Mouse (Mus musculus) embryonic facial prominence, embryonic 11.5 days (tissue): ENCODE measurements around the gene Rassf7. TPM values are rescaled to one million over a fixed set of nuclear protein-coding genes. Genes with fewer than 3 reads are reported as not detected.

ENCODE experiments used
- ATAC-seq: fragments of 200-750 bp; cut with Nextera tagmentation; replicated peaks from 2 replicates; pipeline ENCODE4 v1.8.0; 2017; ENCODE audit warnings: low read depth; ENCODE audit not compliant: insufficient number of reproducible peaks, low FRiP score, low TSS enrichment
- DNase-seq: peaks from one replicate; pipeline ENCODE4 v3.0.0-alpha.2; 2015; ENCODE audit warnings: low spot score
- H3K27ac ChIP-seq: fragments of 300-500 bp; sonication (generic); replicated peaks from 2 replicates; pipeline ENCODE4 v1.5.1; 2014; ENCODE audit warnings: mild to moderate bottlenecking, low read depth, low read length, control low read depth
- H3K27me3 ChIP-seq: fragments of 300-500 bp; sonication (generic); 2 replicates; pipeline ENCODE4 v1.6.1; 2014; ENCODE audit warnings: mild to moderate bottlenecking, low read length, moderate library complexity, mixed read lengths; ENCODE audit not compliant: control insufficient read depth, insufficient read depth
- H3K36me3 ChIP-seq: fragments of 300-500 bp; sonication (generic); replicated peaks from 2 replicates; pipeline ENCODE4 v1.6.1; 2014; ENCODE audit warnings: low read depth, mild to moderate bottlenecking, low read length, moderate library complexity, mixed read lengths; ENCODE audit not compliant: control insufficient read depth, insufficient read depth
- H3K4me1 ChIP-seq: fragments of 300-500 bp; sonication (generic); 2 replicates; pipeline ENCODE4 v1.6.1; 2014; ENCODE audit warnings: low read length, mixed read lengths; ENCODE audit not compliant: control insufficient read depth, insufficient read depth
- H3K4me2 ChIP-seq: fragments of 300-500 bp; sonication (generic); 2 replicates; pipeline ENCODE4 v1.6.1; 2014; ENCODE audit warnings: low read depth, mild to moderate bottlenecking, control low read depth, low read length, moderate library complexity
- H3K4me3 ChIP-seq: fragments of 300-500 bp; sonication (generic); 2 replicates; pipeline ENCODE4 v1.5.1; 2014; ENCODE audit warnings: low read depth, low read length, control low read depth
- H3K9ac ChIP-seq: fragments of 300-500 bp; sonication (generic); replicated peaks from 2 replicates; pipeline ENCODE4 v1.6.1; 2014; ENCODE audit warnings: mild to moderate bottlenecking, control low read depth, low read length
- H3K9me3 ChIP-seq: fragments of 300-500 bp; sonication (generic); replicated peaks from 2 replicates; pipeline ENCODE4 v1.6.1; 2016; ENCODE audit warnings: mild to moderate bottlenecking, low read length, inconsistent platforms, mixed read lengths; ENCODE audit not compliant: control insufficient read depth
- WGBS: fragments of 180-500 bp; shearing (Covaris S2); extraction: QIAGEN DNeasy Blood & Tissue Kit; methylation state at CpG from one replicate; pipeline ENCODE4 v1.1.7; 2014; 5-methylcytosine and 5-hydroxymethylcytosine counted together
- polyA plus RNA-seq: library from polyadenylated mRNA; unstranded; fragments of >200 nt; fragmentation: Nextera tagmentation; extraction: Ambion mirVana; gene quantifications from 2 replicates; pipeline ENCODE4 v1.2.1, GENCODE M21; 2014

Gene Rassf7
- polyA plus RNA-seq, 1 experiment from 2014 or later: 33.0 TPM

DNA sequence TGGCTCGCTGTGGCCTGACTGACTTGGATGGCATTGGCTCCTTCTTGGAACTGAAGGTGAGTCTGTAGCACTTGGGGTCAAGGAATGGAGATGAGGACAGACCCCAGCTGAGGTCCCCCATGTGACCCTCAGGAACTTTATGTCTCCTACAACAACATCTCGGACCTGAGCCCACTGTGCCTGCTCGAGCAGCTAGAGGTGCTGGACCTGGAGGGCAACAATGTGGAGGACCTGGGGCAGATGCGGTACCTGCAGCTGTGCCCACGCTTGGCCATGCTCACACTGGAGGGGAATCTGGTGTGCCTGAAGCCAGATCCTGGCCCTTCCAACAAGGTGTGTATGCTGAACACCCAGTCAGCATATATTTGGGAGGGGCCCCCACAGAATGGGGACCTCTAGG is 10.2 kb upstream of the Rassf7 start:
- Histone ChIP-seq H3K27me3 (no peaks in the 10 kb centered on the region), H3K9me3 (no peaks in the 10 kb centered on the region), H3K4me2 (no peak overlapping the region), H3K4me1 (no peaks in the 10 kb centered on the region), H3K4me3 (no peak overlapping the region), H3K27ac (no peak overlapping the region), H3K36me3 (no peaks in the 10 kb centered on the region; the same call in 1 of the 2 replicates), H3K9ac (no peak overlapping the region)
- ATAC-seq: no peak
- 90% methylated on average over 5 of the region's 5 CpGs for WGBS
- no peak for DNase-seq

DNA sequence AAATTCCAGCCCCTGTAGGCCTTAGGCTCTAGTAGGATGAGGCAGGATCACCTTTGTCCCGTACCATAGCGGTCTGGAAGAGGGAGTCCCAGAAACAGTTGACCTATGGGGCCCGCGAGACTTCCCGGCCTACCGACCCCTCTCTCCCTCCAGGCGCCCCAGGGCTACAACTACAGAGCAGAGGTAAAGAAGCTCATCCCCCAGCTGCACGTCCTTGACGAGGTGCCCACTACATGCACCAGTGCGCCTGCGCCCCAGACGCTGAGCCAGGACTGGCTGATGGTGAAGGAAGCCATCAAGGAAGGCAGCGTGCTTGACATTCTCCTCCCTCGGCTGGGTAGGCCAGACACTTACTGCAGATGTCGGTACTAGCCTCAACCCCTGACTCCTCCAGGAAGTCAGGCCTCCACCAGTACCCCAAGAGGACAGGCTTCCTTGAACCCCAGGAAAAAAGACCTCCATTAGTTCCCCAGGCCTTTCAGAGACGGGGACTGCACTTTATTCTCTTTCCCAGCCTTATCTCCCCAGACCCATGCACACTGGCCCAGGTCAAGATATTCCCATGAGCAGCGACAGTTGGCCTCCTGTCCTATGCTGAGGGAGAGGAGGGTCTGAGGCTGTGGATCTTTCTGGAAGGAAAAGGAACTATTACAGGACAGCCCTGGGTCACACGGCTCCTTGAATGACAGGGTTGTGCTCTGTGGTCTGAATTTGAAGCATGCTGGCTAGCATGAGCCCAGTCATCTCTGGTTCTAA is 9.3 kb upstream of the Rassf7 start:
- WGBS: 93% methylated on average over 18 of the region's 18 CpGs
- H3K4me1 ChIP-seq: no peaks in the 10 kb centered on the region
- H3K36me3 ChIP-seq: no peaks in the 10 kb centered on the region; the same call in 1 of the 2 replicates
- H3K27me3 ChIP-seq: no peaks in the 10 kb centered on the region
- no peaks in the 10 kb centered on the region for H3K9me3 ChIP-seq
- no peak overlapping the region for H3K4me3 ChIP-seq
- H3K27ac ChIP-seq: no peak overlapping the region
- H3K9ac ChIP-seq: no peak overlapping the region
- no peak for DNase-seq
- no peak overlapping the region for H3K4me2 ChIP-seq
- no peak for ATAC-seq

DNA sequence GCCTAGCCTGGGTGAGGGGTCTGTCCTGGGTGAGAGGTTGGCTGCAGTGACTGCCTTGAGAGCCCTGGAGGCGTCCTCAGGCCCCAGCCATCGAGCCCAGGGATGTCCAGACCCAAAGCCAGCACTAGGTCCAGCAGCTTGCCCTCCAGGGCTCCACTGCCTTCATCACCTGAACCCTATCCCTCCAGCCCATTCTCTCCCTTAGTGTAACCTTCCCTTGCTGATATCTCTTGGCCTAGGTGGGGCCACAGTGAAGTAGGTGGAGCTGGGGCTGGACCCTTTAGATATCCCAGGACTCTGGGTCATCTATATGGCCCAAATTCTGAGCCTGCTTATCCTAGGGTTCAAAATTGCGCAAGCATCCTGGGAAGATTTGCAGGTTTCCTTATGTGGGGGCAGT is 6.1 kb upstream of the Rassf7 start:
- WGBS: 59% methylated on average over 3 of the region's 3 CpGs
- no peak overlapping the region for H3K4me3 ChIP-seq
- DNase-seq (no peak), ATAC-seq (no peak)
- no peaks in the 10 kb centered on the region for H3K27me3 ChIP-seq
- H3K4me2 ChIP-seq: no peak overlapping the region
- no peaks in the 10 kb centered on the region for H3K9me3 ChIP-seq
- H3K4me1 ChIP-seq: no peaks in the 10 kb centered on the region
- H3K36me3 ChIP-seq: no peaks in the 10 kb centered on the region; the same call in 1 of the 2 replicates
- H3K9ac ChIP-seq: no peak overlapping the region
- no peak overlapping the region for H3K27ac ChIP-seq

DNA sequence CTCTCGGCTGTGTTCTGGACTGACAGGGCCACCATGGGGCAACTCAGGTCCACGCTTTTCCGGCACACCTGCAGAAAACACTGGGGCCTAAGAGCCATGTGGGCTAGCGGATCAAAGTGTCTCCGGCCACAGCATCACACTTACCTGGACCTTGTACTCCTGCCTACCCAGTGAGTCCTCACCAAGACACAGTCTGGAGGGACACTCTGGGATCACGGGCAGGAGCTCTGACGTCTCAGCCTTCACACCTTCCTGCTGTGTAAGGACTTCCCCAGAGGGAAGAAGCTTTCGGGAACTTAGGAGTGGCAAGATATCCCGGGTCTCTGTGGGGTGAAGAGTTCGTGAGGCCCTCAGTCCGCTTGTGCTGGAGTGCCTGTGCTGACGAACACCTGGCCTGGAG is 5.5 kb upstream of the Rassf7 start:
- Histone ChIP-seq H3K4me3 (no peak overlapping the region), H3K4me2 (no peak overlapping the region), H3K9me3 (no peaks in the 10 kb centered on the region), H3K4me1 (no peaks in the 10 kb centered on the region), H3K27ac (no peak overlapping the region), H3K36me3 (no peaks in the 10 kb centered on the region), H3K27me3 (no peaks in the 10 kb centered on the region), H3K9ac (no peak overlapping the region)
- no peak for DNase-seq
- ATAC-seq: no peak
- WGBS: 84% methylated on average over 12 of the region's 12 CpGs

DNA sequence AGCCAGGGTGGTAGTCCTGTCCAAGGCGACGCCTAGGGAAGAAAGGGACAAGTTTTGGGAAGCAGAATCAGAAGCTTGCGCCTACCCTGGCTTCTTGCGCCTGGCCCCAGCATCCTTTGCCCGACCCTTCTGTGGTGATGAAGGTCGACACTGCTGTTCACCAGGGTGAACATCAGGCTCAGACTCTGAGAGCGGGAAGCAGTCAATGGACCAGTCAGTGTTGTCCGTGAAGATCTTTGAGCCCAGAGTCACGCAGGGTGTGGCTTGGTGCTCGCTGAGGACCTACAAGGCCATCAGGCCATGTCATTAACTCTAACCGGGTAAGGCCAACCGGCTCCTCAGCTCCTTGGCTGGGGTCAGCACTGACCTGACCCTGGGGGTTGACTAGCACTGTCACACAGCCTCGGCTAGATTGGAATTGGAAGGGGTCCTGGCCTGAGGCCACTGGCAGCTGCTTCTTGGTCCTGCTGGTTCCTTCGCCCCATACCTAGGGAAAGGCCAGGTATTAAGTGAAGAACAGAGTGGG is 5.0 kb upstream of the Rassf7 start:
- H3K27me3 ChIP-seq: no peaks in the 10 kb centered on the region
- no peak overlapping the region for H3K9ac ChIP-seq
- H3K9me3 ChIP-seq: no peaks in the 10 kb centered on the region
- H3K4me2 ChIP-seq: no peak overlapping the region
- no peak overlapping the region for H3K27ac ChIP-seq
- no peaks in the 10 kb centered on the region for H3K4me1 ChIP-seq
- no peaks in the 10 kb centered on the region for H3K36me3 ChIP-seq
- 83% methylated on average over 14 of the region's 14 CpGs for whole genome bisulfite sequencing
- no peak overlapping the region for H3K4me3 ChIP-seq
- no peak for DNase-seq
- ATAC-seq: no peak

DNA sequence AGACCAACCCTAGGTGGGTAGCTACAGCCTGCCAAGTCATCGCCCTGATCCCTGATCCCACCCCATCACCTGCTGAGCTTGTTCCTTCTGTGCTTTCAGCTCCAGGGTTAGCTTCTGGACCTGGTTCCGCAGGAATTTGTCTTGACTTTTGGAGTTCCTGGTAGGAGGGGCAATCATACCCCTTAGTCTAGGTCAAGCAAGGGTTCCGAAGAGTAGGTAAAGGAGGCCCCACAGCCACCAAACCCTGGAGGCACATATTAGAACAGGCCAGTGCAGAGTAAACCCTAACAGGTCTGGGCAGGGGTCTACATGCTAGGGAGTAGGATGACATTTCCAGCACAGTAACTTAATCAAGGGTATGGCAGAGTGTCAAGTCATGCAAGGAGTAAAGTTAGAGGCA is 2.5 kb upstream of the Rassf7 start:
- Histone ChIP-seq H3K36me3 (no peaks in the 10 kb centered on the region), H3K27me3 (no peaks in the 10 kb centered on the region), H3K4me3 (no peak overlapping the region), H3K27ac (no peak overlapping the region), H3K9me3 (no peaks in the 10 kb centered on the region), H3K4me1 (peaks cover 4% of the 10 kb centered on the region; the same call in 1 of the 2 replicates), H3K9ac (no peak overlapping the region), H3K4me2 (no peak overlapping the region)
- ATAC-seq (no peak), DNase-seq (no peak)
- WGBS: 86% methylated on average over 3 of the region's 3 CpGs

DNA sequence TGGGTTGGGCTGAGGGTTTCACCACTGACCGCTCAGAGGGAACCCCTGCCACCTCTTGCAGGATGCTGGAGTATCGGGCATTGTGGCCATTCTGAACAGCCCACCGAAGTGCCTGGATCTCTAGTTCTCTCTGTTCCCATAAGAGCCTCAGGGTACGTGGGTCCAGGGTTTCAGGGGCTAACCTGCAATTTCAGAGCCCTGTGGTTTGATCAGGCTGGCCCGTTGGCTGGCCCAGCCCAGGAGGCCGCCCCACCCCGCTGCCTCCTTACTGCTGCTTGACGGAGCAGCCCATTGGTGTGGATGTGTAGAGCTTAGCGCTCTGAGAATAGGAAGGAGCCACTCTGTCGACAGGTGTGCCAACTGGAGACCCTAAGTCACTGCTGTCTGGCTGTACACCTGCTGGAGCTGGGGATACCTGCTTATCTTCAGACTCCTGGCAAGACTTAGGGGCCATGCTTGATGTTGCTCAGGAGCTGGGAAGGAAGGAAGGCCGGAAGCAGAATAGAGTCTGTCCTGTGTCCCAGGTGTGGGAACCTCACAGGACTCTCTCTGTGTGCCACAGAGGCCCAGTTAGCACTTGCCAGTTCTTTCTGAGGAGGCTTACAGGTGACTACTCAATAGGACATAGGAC is 1.9 kb upstream of the Rassf7 start, which contains the start of gene Lmntd2:
Lmntd2 (minus strand) TSS at position 476 of the 631 bp plus-strand sequence.
- Histone ChIP-seq H3K27ac (peak within 1 kb of the TSS; percentile 84), H3K9me3 (no peaks in the 10 kb centered on the region), H3K27me3 (no peaks in the 10 kb centered on the region), H3K4me2 (peak within 1 kb of the TSS; percentile 83), H3K4me1 (peaks cover 4% of the 10 kb centered on the region; the same call in 1 of the 2 replicates), H3K4me3 (peak within 1 kb of the TSS; percentile 68), H3K9ac (peak within 1 kb of the TSS; percentile 62), H3K36me3 (no peaks in the 10 kb centered on the region)
- 90% methylated on average over 11 of the region's 11 CpGs for WGBS
- ATAC-seq (no peak), DNase-seq (no peak)

DNA sequence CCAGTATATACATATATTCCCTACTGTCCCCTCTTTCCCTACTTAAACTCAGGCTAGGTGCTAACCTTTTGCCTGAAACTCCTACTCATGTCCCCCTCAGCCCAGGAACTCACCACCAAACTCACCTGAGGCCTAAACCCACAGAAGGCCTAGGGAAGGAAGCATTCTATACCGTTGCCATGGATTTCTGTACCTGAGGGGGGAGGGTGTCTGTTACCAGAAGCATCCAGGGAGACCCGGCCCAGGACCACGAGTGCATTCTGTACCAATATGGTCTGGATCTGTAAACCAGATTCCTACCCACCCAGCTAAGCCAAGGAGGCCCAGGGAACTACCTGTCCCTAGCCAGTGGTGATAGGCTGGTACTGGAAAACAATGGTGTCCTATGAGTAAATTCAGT is 1.4 kb upstream of the Rassf7 start:
- no peak for ATAC-seq
- H3K36me3 ChIP-seq: no peaks in the 10 kb centered on the region
- no peak for DNase-seq
- peaks cover 4% of the 10 kb centered on the region; the same call in 1 of the 2 replicates for H3K4me1 ChIP-seq
- no peak overlapping the region for H3K4me2 ChIP-seq
- peak overlapping the region; percentile 84; the same call in 1 of the 2 replicates for H3K27ac ChIP-seq
- 74% methylated on average over 3 of the region's 3 CpGs for WGBS
- no peak overlapping the region for H3K4me3 ChIP-seq
- H3K27me3 ChIP-seq: no peaks in the 10 kb centered on the region
- H3K9me3 ChIP-seq: no peaks in the 10 kb centered on the region
- H3K9ac ChIP-seq: no peak overlapping the region
